Mouse (Mus musculus): ENCODE measurements around the gene Tnks1bp1. TPM values are rescaled to one million over a fixed set of nuclear protein-coding genes. Genes with fewer than 3 reads are reported as not detected.
A peak's percentile ranks its signal among the peaks of the same experiment; 100 is the strongest.

The Tnks1bp1 gene
- polyA plus RNA-seq, 1 experiment, result 27.1 TPM

DNA sequence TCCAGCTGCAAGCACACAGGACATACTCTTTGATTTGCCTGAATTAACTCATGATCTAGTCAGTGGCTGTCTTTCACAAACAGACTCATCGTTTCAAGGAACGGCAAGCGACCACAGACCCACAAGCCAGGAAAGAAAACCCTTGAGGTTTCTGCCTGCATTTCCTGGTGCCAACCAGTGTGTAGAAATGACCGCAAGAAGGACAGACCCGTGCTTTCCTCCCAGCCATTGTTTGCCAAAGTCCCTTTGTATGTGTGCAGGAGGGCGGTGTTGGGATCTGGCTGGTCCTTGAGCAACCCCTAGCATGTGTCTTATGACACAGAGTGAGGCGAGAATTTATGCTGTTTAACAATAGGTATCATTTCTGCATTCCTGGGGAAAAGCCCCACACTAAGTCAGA lies 13.7 kb upstream of the Tnks1bp1 start:
- peaks cover 4% of the 10 kb centered on the region for H3K36me3 ChIP-seq (ENCODE audit: control insufficient read depth, insufficient read depth, low read length, poor library complexity, severe bottlenecking)
- H3K27me3 ChIP-seq (ENCODE audit: control insufficient read depth, insufficient read depth, low read length, poor library complexity, severe bottlenecking), result no peaks in the 10 kb centered on the region
- TF ChIP-seq POLR2A (IDR thresholded peaks at IDR 0.05; ENCODE audit: insufficient read depth, low read length) (no peak), EP300 (IDR thresholded peaks at IDR 0.05; ENCODE audit: insufficient read depth, low read depth, low read length) (no peak), CTCF (IDR thresholded peaks at IDR 0.05; ENCODE audit: low read depth, low read length) (no peak)
- no peaks in the 10 kb centered on the region for H3K9me3 ChIP-seq (replicated peaks; ENCODE audit: control insufficient read depth, insufficient read depth, low read length, poor library complexity, severe bottlenecking)
- H3K9ac ChIP-seq (ENCODE audit: low read depth, poor library complexity, severe bottlenecking), result no peak overlapping the region
- H3K4me1 ChIP-seq (ENCODE audit: control insufficient read depth, insufficient read depth, low read length), result peaks cover 3% of the 10 kb centered on the region
- no peak overlapping the region for H3K27ac ChIP-seq (ENCODE audit: insufficient read depth, low read length)
- H3K4me3 ChIP-seq (ENCODE audit: low read depth, low read length), result no peak overlapping the region

GRCm38 (mm10) chr2:85036507-85037046 lies 11.2 kb upstream of the Tnks1bp1 start:
- H3K36me3 ChIP-seq (ENCODE audit: control insufficient read depth, insufficient read depth, low read length, poor library complexity, severe bottlenecking), result peaks cover 28% of the 10 kb centered on the region
- H3K4me1 ChIP-seq (ENCODE audit: control insufficient read depth, insufficient read depth, low read length), result peaks cover 3% of the 10 kb centered on the region
- TF ChIP-seq EP300 (IDR thresholded peaks at IDR 0.05; ENCODE audit: insufficient read depth, low read depth, low read length) (no peak), POLR2A (IDR thresholded peaks at IDR 0.05; ENCODE audit: insufficient read depth, low read length) (no peak), CTCF (IDR thresholded peaks at IDR 0.05; ENCODE audit: low read depth, low read length) (no peak)
- peak overlapping the region; percentile 98 for H3K4me3 ChIP-seq (ENCODE audit: low read depth, low read length)
- H3K27me3 ChIP-seq (ENCODE audit: control insufficient read depth, insufficient read depth, low read length, poor library complexity, severe bottlenecking), result no peaks in the 10 kb centered on the region
- H3K9ac ChIP-seq (ENCODE audit: low read depth, poor library complexity, severe bottlenecking), result peak overlapping the region; percentile 89
- H3K27ac ChIP-seq (ENCODE audit: insufficient read depth, low read length), result no peak overlapping the region
- no peaks in the 10 kb centered on the region for H3K9me3 ChIP-seq (replicated peaks; ENCODE audit: control insufficient read depth, insufficient read depth, low read length, poor library complexity, severe bottlenecking)

DNA sequence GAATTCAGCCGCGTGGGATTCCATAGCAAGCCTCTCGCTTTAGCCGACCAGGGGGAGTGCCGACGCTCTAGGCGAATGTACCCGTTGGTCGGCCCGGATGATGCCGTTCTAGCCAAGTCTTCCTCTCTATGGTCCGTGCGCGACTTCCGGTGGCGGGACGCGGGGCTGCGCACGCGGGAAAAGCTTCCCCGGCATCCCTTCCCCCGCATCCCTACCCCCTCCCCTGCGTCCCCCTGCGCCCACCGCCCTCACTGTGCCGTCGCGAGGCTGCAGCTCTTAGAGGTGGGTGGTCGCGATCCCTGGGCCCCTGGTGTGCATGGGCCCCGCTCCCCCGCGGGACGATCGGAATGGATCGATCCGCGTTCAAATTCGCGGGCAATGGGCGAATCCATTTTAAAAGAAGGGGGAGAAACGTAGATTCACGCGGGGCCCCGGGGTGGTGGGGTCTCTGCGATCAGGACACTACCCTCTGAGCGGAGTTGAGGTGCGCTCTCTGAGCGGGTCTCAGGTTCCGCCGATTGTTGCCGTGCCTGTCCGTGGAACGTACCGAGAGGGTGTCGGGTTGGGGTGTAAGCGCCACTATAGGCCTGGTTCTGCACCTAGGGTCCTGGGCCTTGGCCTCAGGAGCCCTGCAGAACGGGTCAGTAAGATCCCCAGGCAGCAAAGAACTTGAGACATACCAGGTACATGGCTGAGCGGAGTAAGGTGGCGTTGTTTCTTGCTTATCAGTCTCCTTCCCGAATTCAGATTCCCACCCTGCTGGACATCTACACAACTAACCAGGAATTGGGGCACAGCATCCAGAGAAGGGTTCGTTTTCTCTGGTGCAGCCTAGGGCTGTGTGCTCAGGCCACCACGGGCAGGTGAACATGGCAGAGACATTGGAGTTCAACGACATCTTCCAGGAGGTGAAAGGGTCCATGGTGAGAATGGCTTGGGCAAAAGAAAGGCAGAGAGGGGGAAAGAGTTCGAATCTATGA lies 10.5 kb upstream of the Tnks1bp1 start, which contains the start of the genes Ssrp1 and P2rx3:
Gene Ssrp1, plus strand, starts transcription at position 188 of the 980 bp plus-strand sequence.
Gene P2rx3, minus strand, starts transcription at position 416 of the 980 bp plus-strand sequence.
- peak within 1 kb of the TSS; percentile 39; the same call in 1 of the 2 replicates for H3K27ac ChIP-seq (ENCODE audit: insufficient read depth, low read length)
- H3K27me3 ChIP-seq (ENCODE audit: control insufficient read depth, insufficient read depth, low read length, poor library complexity, severe bottlenecking), result no peaks in the 10 kb centered on the region
- H3K36me3 ChIP-seq (ENCODE audit: control insufficient read depth, insufficient read depth, low read length, poor library complexity, severe bottlenecking), result peaks cover 34% of the 10 kb centered on the region
- peak within 1 kb of the TSS; percentile 89 for H3K9ac ChIP-seq (ENCODE audit: low read depth, poor library complexity, severe bottlenecking)
- peak within 1 kb of the TSS; percentile 98 for H3K4me3 ChIP-seq (ENCODE audit: low read depth, low read length)
- H3K4me1 ChIP-seq (ENCODE audit: control insufficient read depth, insufficient read depth, low read length), result peaks cover 3% of the 10 kb centered on the region
- no peak for TF ChIP-seq EP300 (IDR thresholded peaks at IDR 0.05; ENCODE audit: insufficient read depth, low read depth, low read length)
- peak; percentile 60 for TF ChIP-seq POLR2A (IDR thresholded peaks at IDR 0.05; ENCODE audit: insufficient read depth, low read length)
- TF ChIP-seq CTCF (IDR thresholded peaks at IDR 0.05; ENCODE audit: low read depth, low read length), result no peak
- H3K9me3 ChIP-seq (replicated peaks; ENCODE audit: control insufficient read depth, insufficient read depth, low read length, poor library complexity, severe bottlenecking), result no peaks in the 10 kb centered on the region

GRCm38 (mm10) chr2:85038336-85038735 lies 9.5 kb upstream of the Tnks1bp1 start:
- peak overlapping the region; percentile 98 for H3K4me3 ChIP-seq (ENCODE audit: low read depth, low read length)
- peak overlapping the region; percentile 89 for H3K9ac ChIP-seq (ENCODE audit: low read depth, poor library complexity, severe bottlenecking)
- TF ChIP-seq EP300 (IDR thresholded peaks at IDR 0.05; ENCODE audit: insufficient read depth, low read depth, low read length), result no peak
- TF ChIP-seq CTCF (IDR thresholded peaks at IDR 0.05; ENCODE audit: low read depth, low read length), result no peak
- no peak for TF ChIP-seq POLR2A (IDR thresholded peaks at IDR 0.05; ENCODE audit: insufficient read depth, low read length)
- H3K27ac ChIP-seq (ENCODE audit: insufficient read depth, low read length), result no peak overlapping the region
- no peaks in the 10 kb centered on the region for H3K9me3 ChIP-seq (replicated peaks; ENCODE audit: control insufficient read depth, insufficient read depth, low read length, poor library complexity, severe bottlenecking)
- peaks cover 43% of the 10 kb centered on the region for H3K36me3 ChIP-seq (ENCODE audit: control insufficient read depth, insufficient read depth, low read length, poor library complexity, severe bottlenecking)
- no peaks in the 10 kb centered on the region for H3K27me3 ChIP-seq (ENCODE audit: control insufficient read depth, insufficient read depth, low read length, poor library complexity, severe bottlenecking)
- peaks cover 3% of the 10 kb centered on the region for H3K4me1 ChIP-seq (ENCODE audit: control insufficient read depth, insufficient read depth, low read length)

GRCm38 (mm10) chr2:85043623-85044022 lies 4.2 kb upstream of the Tnks1bp1 start:
- Histone ChIP-seq H3K4me3 (ENCODE audit: low read depth, low read length) (no peak overlapping the region), H3K36me3 (ENCODE audit: control insufficient read depth, insufficient read depth, low read length, poor library complexity, severe bottlenecking) (peaks cover 75% of the 10 kb centered on the region), H3K9ac (ENCODE audit: low read depth, poor library complexity, severe bottlenecking) (no peak overlapping the region)

More at GRCm38 (mm10) chr2:85043623-85044022, 4.2 kb upstream of the Tnks1bp1 start:
- H3K4me1 ChIP-seq (ENCODE audit: control insufficient read depth, insufficient read depth, low read length), result no peaks in the 10 kb centered on the region
- no peak overlapping the region for H3K27ac ChIP-seq (ENCODE audit: insufficient read depth, low read length)
- TF ChIP-seq CTCF (IDR thresholded peaks at IDR 0.05; ENCODE audit: low read depth, low read length) (no peak), EP300 (IDR thresholded peaks at IDR 0.05; ENCODE audit: insufficient read depth, low read depth, low read length) (no peak), POLR2A (IDR thresholded peaks at IDR 0.05; ENCODE audit: insufficient read depth, low read length) (no peak)
- no peaks in the 10 kb centered on the region for H3K9me3 ChIP-seq (replicated peaks; ENCODE audit: control insufficient read depth, insufficient read depth, low read length, poor library complexity, severe bottlenecking)
- no peaks in the 10 kb centered on the region for H3K27me3 ChIP-seq (ENCODE audit: control insufficient read depth, insufficient read depth, low read length, poor library complexity, severe bottlenecking)

Data from ES-Bruce4 (cell line).